Mouse (Mus musculus): ENCODE measurements around the gene Gm11213. TPM values are rescaled to one million over a fixed set of nuclear protein-coding genes. Genes with fewer than 3 reads are reported as not detected.

Gm11213 gene
- polyA plus RNA-seq (2012; rRNA removed) = not detected in 2 replicates

- DNase-seq (ENCODE audit: low spot score) = no peak
These were observed at the start of gene Gm11213 for GRCm38 (mm10) chr4:63604945-63605344. Gene Gm11213 (minus strand): TSS chr4:63605261.

GRCm38 (mm10) chr4:63654381-63654780 lies 49.3 kb upstream of the Gm11213 start:
- no peak for DNase-seq (ENCODE audit: low spot score)

- DNase-seq (ENCODE audit: low spot score) = no peak
These were observed 39.1 kb upstream of the Gm11213 start for GRCm38 (mm10) chr4:63643956-63644726.

- no peak for DNase-seq (ENCODE audit: low spot score)
These were observed 34.8 kb upstream of the Gm11213 start for GRCm38 (mm10) chr4:63639842-63640241.

- DNase-seq (ENCODE audit: low spot score) = no peak
These were observed 33.5 kb upstream of the Gm11213 start for GRCm38 (mm10) chr4:63638603-63639002.

GRCm38 (mm10) chr4:63633181-63633580 lies 28.1 kb upstream of the Gm11213 start:
- no peak for DNase-seq (ENCODE audit: low spot score)

GRCm38 (mm10) chr4:63627111-63627510 lies 22.1 kb upstream of the Gm11213 start:
- DNase-seq (ENCODE audit: low spot score) = no peak

GRCm38 (mm10) chr4:63625563-63626080 lies 20.6 kb upstream of the Gm11213 start:
- DNase-seq (ENCODE audit: low spot score) = no peak

- DNase-seq (ENCODE audit: low spot score) = no peak
These were observed 17.3 kb upstream of the Gm11213 start, which contains the start of gene Tex48 for GRCm38 (mm10) chr4:63622378-63622835. Gene Tex48 (minus strand): TSS chr4:63622428.

- no peak for DNase-seq (ENCODE audit: low spot score)
These were observed 16.8 kb upstream of the Gm11213 start for GRCm38 (mm10) chr4:63621861-63622260.

GRCm38 (mm10) chr4:63608391-63608790 lies 3.3 kb upstream of the Gm11213 start:
- DNase-seq (ENCODE audit: low spot score) = no peak

GRCm38 (mm10) chr4:63605968-63606367 lies 907 bp upstream of the Gm11213 start:
- DNase-seq (ENCODE audit: low spot score) = no peak

- no peak for DNase-seq (ENCODE audit: low spot score)
These were observed 484 bp upstream of the Gm11213 start for GRCm38 (mm10) chr4:63605545-63605944.

- DNase-seq (ENCODE audit: low spot score) = no peak
These were observed 3.8 kb downstream of the Gm11213 start for GRCm38 (mm10) chr4:63601263-63601662.

GRCm38 (mm10) chr4:63600786-63601185 lies 4.3 kb downstream of the Gm11213 start:
- no peak for DNase-seq (ENCODE audit: low spot score)

- DNase-seq (ENCODE audit: low spot score) = no peak
These were observed 9.1 kb downstream of the Gm11213 start for GRCm38 (mm10) chr4:63596010-63596409.

GRCm38 (mm10) chr4:63595259-63595658 lies 9.8 kb downstream of the Gm11213 start:
- DNase-seq (ENCODE audit: low spot score) = no peak

GRCm38 (mm10) chr4:63594459-63595110 lies 10.5 kb downstream of the Gm11213 start:
- DNase-seq (ENCODE audit: low spot score) = no peak

GRCm38 (mm10) chr4:63590538-63590937 lies 14.5 kb downstream of the Gm11213 start:
- DNase-seq (ENCODE audit: low spot score) = no peak

- DNase-seq (ENCODE audit: low spot score) = no peak
These were observed 15.1 kb downstream of the Gm11213 start for GRCm38 (mm10) chr4:63589987-63590386.

GRCm38 (mm10) chr4:63586240-63586639 lies 18.8 kb downstream of the Gm11213 start:
- DNase-seq (ENCODE audit: low spot score) = no peak

- no peak for DNase-seq (ENCODE audit: low spot score)
These were observed 19.8 kb downstream of the Gm11213 start for GRCm38 (mm10) chr4:63585216-63585615.

- no peak for DNase-seq (ENCODE audit: low spot score)
These were observed 22.5 kb downstream of the Gm11213 start for GRCm38 (mm10) chr4:63582580-63582979.

All from urinary bladder, adult 2 months (tissue).